Mouse (Mus musculus): Measurements from ENCODE around the gene Drc1. TPM values are rescaled to one million over a fixed set of nuclear protein-coding genes. Genes with fewer than 3 reads are reported as not detected.

Gene Drc1
- polyA plus RNA-seq, 1 experiment from 2014 or later: 5.5 TPM

GRCm38 (mm10) chr5:30353605-30354004 lies 72.4 kb downstream of the Drc1 start:
- Histone ChIP-seq H3K36me3 (replicated peaks; ENCODE audit: control insufficient read depth, insufficient read depth) (no peaks in the 10 kb centered on the region), H3K4me3 (replicated peaks; ENCODE audit: low read length) (no peak overlapping the region), H3K9me3 (ENCODE audit: control insufficient read depth, low read length) (no peaks in the 10 kb centered on the region), H3K27me3 (ENCODE audit: control insufficient read depth, insufficient read depth, low read length) (no peaks in the 10 kb centered on the region), H3K9ac (no peak overlapping the region), H3K4me1 (replicated peaks; ENCODE audit: control insufficient read depth, insufficient read depth, low read length) (no peaks in the 10 kb centered on the region), H3K27ac (no peak overlapping the region), H3K4me2 (replicated peaks) (no peak overlapping the region)
- no peak for ATAC-seq (ENCODE audit: low FRiP score)
- WGBS: 73% methylated on average over 3 of the region's 3 CpGs
- DNase-seq (ENCODE audit: low spot score): no peak

- 84% methylated on average over 7 of the region's 7 CpGs for WGBS
- no peaks in the 10 kb centered on the region for H3K4me1 ChIP-seq (replicated peaks; ENCODE audit: control insufficient read depth, insufficient read depth, low read length)
- H3K9me3 ChIP-seq (ENCODE audit: control insufficient read depth, low read length): no peaks in the 10 kb centered on the region
- H3K27ac ChIP-seq: no peak overlapping the region
- DNase-seq (ENCODE audit: low spot score) (no peak), ATAC-seq (ENCODE audit: low FRiP score) (no peak)
- H3K4me2 ChIP-seq (replicated peaks): no peak overlapping the region
- no peaks in the 10 kb centered on the region for H3K36me3 ChIP-seq (replicated peaks; ENCODE audit: control insufficient read depth, insufficient read depth)
- no peak overlapping the region for H3K4me3 ChIP-seq (replicated peaks; ENCODE audit: low read length)
- no peak overlapping the region for H3K9ac ChIP-seq
- H3K27me3 ChIP-seq (ENCODE audit: control insufficient read depth, insufficient read depth, low read length): no peaks in the 10 kb centered on the region
These were observed 73.9 kb downstream of the Drc1 start for GRCm38 (mm10) chr5:30355114-30355513.

DNA sequence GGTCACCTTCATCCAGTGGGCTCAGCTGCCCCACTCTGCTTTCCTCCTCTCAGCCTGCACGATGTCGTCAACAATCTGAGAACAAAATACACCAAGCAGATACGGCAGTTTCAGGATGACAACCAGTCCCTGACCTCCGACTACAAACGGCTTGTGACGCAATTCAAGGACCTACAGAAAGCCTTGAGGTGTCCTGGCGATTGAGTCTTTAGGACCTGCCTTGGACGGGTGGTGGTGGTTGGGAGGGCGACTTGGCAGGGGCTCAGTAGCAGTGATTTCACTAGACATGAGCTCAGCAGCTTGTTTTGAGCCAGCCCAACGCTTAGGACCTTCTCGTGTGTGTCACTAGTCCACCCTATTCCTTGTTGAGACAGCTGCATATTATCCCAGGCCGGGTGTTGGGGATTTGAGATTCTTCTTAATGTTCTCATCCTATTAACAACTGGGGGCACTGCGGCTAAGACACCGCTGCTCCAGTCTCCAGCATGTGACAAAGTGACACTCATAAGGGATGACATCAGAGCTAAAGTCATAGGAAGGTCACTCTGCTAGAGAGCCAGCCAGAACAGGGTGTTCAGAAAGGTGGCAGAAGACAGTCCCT lies 74.5 kb downstream of the Drc1 start:
- ATAC-seq (ENCODE audit: low FRiP score) (no peak), DNase-seq (ENCODE audit: low spot score) (no peak)
- H3K36me3 ChIP-seq (replicated peaks; ENCODE audit: control insufficient read depth, insufficient read depth): no peaks in the 10 kb centered on the region
- H3K27me3 ChIP-seq (ENCODE audit: control insufficient read depth, insufficient read depth, low read length): no peaks in the 10 kb centered on the region
- no peak overlapping the region for H3K4me3 ChIP-seq (replicated peaks; ENCODE audit: low read length)
- no peaks in the 10 kb centered on the region for H3K9me3 ChIP-seq (ENCODE audit: control insufficient read depth, low read length)
- H3K4me2 ChIP-seq (replicated peaks): no peak overlapping the region
- no peaks in the 10 kb centered on the region for H3K4me1 ChIP-seq (replicated peaks; ENCODE audit: control insufficient read depth, insufficient read depth, low read length)
- no peak overlapping the region for H3K9ac ChIP-seq
- no peak overlapping the region for H3K27ac ChIP-seq
- 86% methylated on average over 14 of the region's 14 CpGs for WGBS

DNA sequence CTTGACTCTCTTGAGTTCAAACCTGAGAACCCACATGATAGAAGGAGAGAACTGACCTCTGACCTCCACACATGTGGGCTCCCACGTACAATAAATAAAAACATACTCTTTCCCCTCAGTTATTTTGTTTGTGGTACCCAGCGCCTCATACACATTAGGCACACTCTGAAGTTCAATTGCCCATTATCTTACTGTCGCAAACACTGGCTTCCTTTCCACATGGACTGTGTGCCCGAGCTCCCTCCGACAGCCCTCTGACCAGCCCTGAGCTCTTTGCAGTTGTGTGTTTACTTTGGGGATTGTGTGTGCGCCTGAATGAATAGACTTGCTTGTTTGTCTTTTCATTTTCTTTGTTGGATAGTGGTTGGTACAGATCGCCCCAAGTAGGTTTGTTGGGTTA lies 75.5 kb downstream of the Drc1 start:
- Histone ChIP-seq H3K36me3 (replicated peaks; ENCODE audit: control insufficient read depth, insufficient read depth) (no peaks in the 10 kb centered on the region), H3K9ac (no peak overlapping the region), H3K9me3 (ENCODE audit: control insufficient read depth, low read length) (no peaks in the 10 kb centered on the region), H3K27ac (no peak overlapping the region), H3K27me3 (ENCODE audit: control insufficient read depth, insufficient read depth, low read length) (no peaks in the 10 kb centered on the region), H3K4me1 (replicated peaks; ENCODE audit: control insufficient read depth, insufficient read depth, low read length) (no peaks in the 10 kb centered on the region), H3K4me3 (replicated peaks; ENCODE audit: low read length) (no peak overlapping the region), H3K4me2 (replicated peaks) (no peak overlapping the region)
- ATAC-seq (ENCODE audit: low FRiP score) (no peak), DNase-seq (ENCODE audit: low spot score) (no peak)
- WGBS: 89% methylated on average over 7 of the region's 7 CpGs

DNA sequence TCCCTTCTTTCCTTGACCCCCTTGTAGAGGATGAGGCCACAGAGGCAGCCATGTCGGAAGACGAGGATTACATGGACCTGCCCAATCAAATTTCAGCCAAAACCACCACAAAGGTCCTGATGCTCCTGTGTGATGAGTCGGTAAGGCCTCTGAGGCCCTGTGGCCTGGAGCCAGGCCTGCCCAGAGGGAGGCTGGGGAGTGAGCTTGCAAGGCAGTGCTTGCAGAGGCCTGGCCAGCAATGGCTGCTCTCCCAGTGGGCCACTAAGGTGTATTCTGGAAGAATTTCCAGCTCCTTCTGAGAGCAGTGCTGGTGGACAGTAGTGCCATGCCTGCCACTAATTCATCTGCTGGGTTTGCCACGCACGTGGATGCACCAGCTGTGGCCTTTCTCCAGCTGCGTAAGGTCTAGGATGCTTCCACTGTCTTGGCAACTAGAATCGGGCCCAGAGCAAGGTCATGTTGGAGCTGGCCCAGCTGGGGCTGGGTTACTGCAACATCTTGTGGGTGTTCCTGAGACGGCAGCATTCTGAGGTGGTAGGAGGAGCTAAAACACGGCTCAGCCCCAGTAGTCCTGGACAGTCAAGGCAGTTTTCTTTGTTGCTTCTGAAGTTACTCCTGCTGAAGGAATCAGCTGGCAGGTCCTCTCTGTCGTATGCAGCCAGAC lies 77.4 kb downstream of the Drc1 start:
- H3K4me2 ChIP-seq (replicated peaks): no peak overlapping the region
- H3K27me3 ChIP-seq (ENCODE audit: control insufficient read depth, insufficient read depth, low read length): no peaks in the 10 kb centered on the region
- H3K27ac ChIP-seq: no peak overlapping the region
- ATAC-seq (ENCODE audit: low FRiP score): no peak
- no peaks in the 10 kb centered on the region for H3K36me3 ChIP-seq (replicated peaks; ENCODE audit: control insufficient read depth, insufficient read depth)
- H3K9me3 ChIP-seq (ENCODE audit: control insufficient read depth, low read length): no peaks in the 10 kb centered on the region
- 89% methylated on average over 10 of the region's 10 CpGs for WGBS
- no peak overlapping the region for H3K4me3 ChIP-seq (replicated peaks; ENCODE audit: low read length)
- H3K9ac ChIP-seq: no peak overlapping the region
- no peak for DNase-seq (ENCODE audit: low spot score)
- H3K4me1 ChIP-seq (replicated peaks; ENCODE audit: control insufficient read depth, insufficient read depth, low read length): no peaks in the 10 kb centered on the region

DNA sequence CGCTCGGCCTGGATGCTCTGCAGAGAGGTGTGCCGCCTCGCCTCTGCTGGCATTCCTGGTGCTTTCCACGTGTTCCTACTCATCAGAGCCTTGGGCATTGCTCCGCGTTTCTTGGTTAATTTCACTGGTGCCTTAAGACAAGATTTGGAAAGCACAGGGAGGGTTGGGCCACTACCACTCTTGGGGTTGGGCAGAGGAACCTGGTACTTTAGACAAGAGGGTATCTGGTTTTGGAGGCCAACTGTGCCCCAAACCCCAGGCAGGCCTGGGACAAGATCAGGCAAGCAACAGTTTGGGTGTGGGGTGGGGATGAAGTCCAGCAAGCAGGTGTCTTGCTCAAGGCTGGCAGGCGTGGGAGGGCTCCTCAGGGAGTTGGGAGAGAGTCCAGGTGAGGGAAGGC lies 86.2 kb downstream of the Drc1 start:
- Histone ChIP-seq H3K4me3 (replicated peaks; ENCODE audit: low read length) (no peak overlapping the region), H3K9me3 (ENCODE audit: control insufficient read depth, low read length) (no peaks in the 10 kb centered on the region), H3K36me3 (replicated peaks; ENCODE audit: control insufficient read depth, insufficient read depth) (no peaks in the 10 kb centered on the region), H3K4me1 (replicated peaks; ENCODE audit: control insufficient read depth, insufficient read depth, low read length) (no peaks in the 10 kb centered on the region), H3K27me3 (ENCODE audit: control insufficient read depth, insufficient read depth, low read length) (no peaks in the 10 kb centered on the region), H3K4me2 (replicated peaks) (no peak overlapping the region), H3K9ac (no peak overlapping the region), H3K27ac (no peak overlapping the region)
- 72% methylated on average over 8 of the region's 8 CpGs for WGBS
- DNase-seq (ENCODE audit: low spot score): no peak
- ATAC-seq (ENCODE audit: low FRiP score): no peak

DNA sequence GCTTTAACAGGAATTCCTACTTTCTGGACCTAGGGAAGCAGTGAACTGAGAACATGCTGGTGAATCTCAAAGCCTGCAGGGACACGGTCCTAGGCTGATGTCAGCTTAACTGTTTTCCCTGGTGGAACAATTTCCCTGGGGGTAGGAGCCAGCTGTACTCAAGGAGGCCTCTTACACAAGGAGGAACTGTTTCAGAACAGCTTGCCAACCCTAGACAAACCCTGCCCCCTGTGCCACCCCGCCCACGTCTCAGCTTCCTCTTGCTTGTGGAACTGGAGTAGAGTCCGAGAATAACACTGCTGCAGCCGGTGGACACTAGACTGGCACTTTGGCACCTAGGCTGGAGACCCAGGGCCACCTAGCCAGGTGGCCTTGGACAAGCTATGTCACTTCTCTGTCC lies 88.2 kb downstream of the Drc1 start:
- Histone ChIP-seq H3K9ac (no peak overlapping the region), H3K9me3 (ENCODE audit: control insufficient read depth, low read length) (no peaks in the 10 kb centered on the region), H3K27ac (no peak overlapping the region), H3K4me1 (replicated peaks; ENCODE audit: control insufficient read depth, insufficient read depth, low read length) (no peaks in the 10 kb centered on the region), H3K27me3 (ENCODE audit: control insufficient read depth, insufficient read depth, low read length) (no peaks in the 10 kb centered on the region), H3K36me3 (replicated peaks; ENCODE audit: control insufficient read depth, insufficient read depth) (no peaks in the 10 kb centered on the region), H3K4me3 (replicated peaks; ENCODE audit: low read length) (no peak overlapping the region), H3K4me2 (replicated peaks) (no peak overlapping the region)
- ATAC-seq (ENCODE audit: low FRiP score) (no peak), DNase-seq (ENCODE audit: low spot score) (no peak)
- 73% methylated on average over 5 of the region's 5 CpGs for WGBS

GRCm38 (mm10) chr5:30382876-30383275 lies 101.7 kb downstream of the Drc1 start:
- Histone ChIP-seq H3K4me2 (replicated peaks) (no peak overlapping the region), H3K4me1 (replicated peaks; ENCODE audit: control insufficient read depth, insufficient read depth, low read length) (no peaks in the 10 kb centered on the region), H3K36me3 (replicated peaks; ENCODE audit: control insufficient read depth, insufficient read depth) (no peaks in the 10 kb centered on the region), H3K9me3 (ENCODE audit: control insufficient read depth, low read length) (no peaks in the 10 kb centered on the region), H3K9ac (no peak overlapping the region), H3K4me3 (replicated peaks; ENCODE audit: low read length) (no peak overlapping the region), H3K27ac (no peak overlapping the region), H3K27me3 (ENCODE audit: control insufficient read depth, insufficient read depth, low read length) (no peaks in the 10 kb centered on the region)
- ATAC-seq (ENCODE audit: low FRiP score): no peak
- WGBS: 60% methylated on average over 7 of the region's 7 CpGs
- DNase-seq (ENCODE audit: low spot score): no peak

GRCm38 (mm10) chr5:30387726-30388125 lies 106.5 kb downstream of the Drc1 start:
- H3K27me3 ChIP-seq (ENCODE audit: control insufficient read depth, insufficient read depth, low read length): no peaks in the 10 kb centered on the region
- no peaks in the 10 kb centered on the region for H3K36me3 ChIP-seq (replicated peaks; ENCODE audit: control insufficient read depth, insufficient read depth)
- H3K9ac ChIP-seq: no peak overlapping the region
- H3K27ac ChIP-seq: no peak overlapping the region
- no peaks in the 10 kb centered on the region for H3K4me1 ChIP-seq (replicated peaks; ENCODE audit: control insufficient read depth, insufficient read depth, low read length)
- WGBS: 83% methylated on average over 6 of the region's 6 CpGs
- H3K4me3 ChIP-seq (replicated peaks; ENCODE audit: low read length): no peak overlapping the region
- no peaks in the 10 kb centered on the region for H3K9me3 ChIP-seq (ENCODE audit: control insufficient read depth, low read length)
- no peak overlapping the region for H3K4me2 ChIP-seq (replicated peaks)
- peak; percentile 32 for DNase-seq (ENCODE audit: low spot score)
- ATAC-seq (ENCODE audit: low FRiP score): no peak

DNA sequence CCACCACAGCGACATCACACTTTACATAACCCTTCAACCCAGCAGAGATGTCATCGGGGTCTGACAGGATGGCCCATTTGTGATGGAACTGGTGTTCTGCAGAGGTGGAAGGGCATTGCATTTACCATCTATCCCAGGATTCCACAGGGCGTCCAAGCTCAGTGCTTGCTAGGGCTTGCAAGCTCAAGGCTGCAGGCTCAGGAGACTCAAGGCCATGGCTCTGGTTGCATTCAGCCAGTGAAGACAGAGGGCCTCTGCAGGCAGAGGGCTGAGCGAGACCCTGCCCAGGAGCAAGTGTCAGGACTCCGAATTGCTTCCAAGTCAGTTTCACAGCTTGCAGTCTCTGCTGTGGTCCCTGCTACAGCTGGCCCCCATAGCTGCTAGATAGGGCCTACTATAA lies 108.6 kb downstream of the Drc1 start:
- no peaks in the 10 kb centered on the region for H3K36me3 ChIP-seq (replicated peaks; ENCODE audit: control insufficient read depth, insufficient read depth)
- H3K9me3 ChIP-seq (ENCODE audit: control insufficient read depth, low read length): no peaks in the 10 kb centered on the region
- ATAC-seq (ENCODE audit: low FRiP score) (no peak), DNase-seq (ENCODE audit: low spot score) (no peak)
- H3K4me2 ChIP-seq (replicated peaks): no peak overlapping the region
- no peak overlapping the region for H3K4me3 ChIP-seq (replicated peaks; ENCODE audit: low read length)
- no peak overlapping the region for H3K9ac ChIP-seq
- H3K4me1 ChIP-seq (replicated peaks; ENCODE audit: control insufficient read depth, insufficient read depth, low read length): no peaks in the 10 kb centered on the region
- 87% methylated on average over 5 of the region's 5 CpGs for WGBS
- no peak overlapping the region for H3K27ac ChIP-seq
- no peaks in the 10 kb centered on the region for H3K27me3 ChIP-seq (ENCODE audit: control insufficient read depth, insufficient read depth, low read length)

All from hindbrain, embryonic 14.5 days (tissue).